Mouse (Mus musculus): Measurements from ENCODE around the gene Snx18. TPM values are rescaled to one million over a fixed set of nuclear protein-coding genes. Genes with fewer than 3 reads are reported as not detected.

Snx18 gene
- polyA plus RNA-seq (2015; fragmentation: Nextera tagmentation; extraction: Ambion mirVana): 4.7 and 5.5 TPM in 2 replicates

GRCm38 (mm10) chr13:113617891-113618823 lies at the start of gene Snx18:
Gene Snx18, minus strand, starts transcription at chr13:113618564.
- DNase-seq (peak; percentile 77), ATAC-seq (ENCODE audit: low read depth) (peak; percentile 85)
- Histone ChIP-seq H3K27ac (peak within 1 kb of the TSS; percentile 75), H3K36me3 (0 out of 2 replicates have a peak, but pooled peaks cover 5% of the 10 kb centered on the region), H3K9ac (peak within 1 kb of the TSS; percentile 83), H3K4me1 (replicated peaks) (peaks cover 57% of the 10 kb centered on the region), H3K4me2 (peak within 1 kb of the TSS; percentile 86), H3K9me3 (replicated peaks) (no peaks in the 10 kb centered on the region), H3K27me3 (peaks cover 13% of the 10 kb centered on the region), H3K4me3 (replicated peaks) (peak within 1 kb of the TSS; percentile 74)
- WGBS (ENCODE audit: insufficient replicate concordance): under 1% methylated on average over 118 of the region's 119 CpGs

DNA sequence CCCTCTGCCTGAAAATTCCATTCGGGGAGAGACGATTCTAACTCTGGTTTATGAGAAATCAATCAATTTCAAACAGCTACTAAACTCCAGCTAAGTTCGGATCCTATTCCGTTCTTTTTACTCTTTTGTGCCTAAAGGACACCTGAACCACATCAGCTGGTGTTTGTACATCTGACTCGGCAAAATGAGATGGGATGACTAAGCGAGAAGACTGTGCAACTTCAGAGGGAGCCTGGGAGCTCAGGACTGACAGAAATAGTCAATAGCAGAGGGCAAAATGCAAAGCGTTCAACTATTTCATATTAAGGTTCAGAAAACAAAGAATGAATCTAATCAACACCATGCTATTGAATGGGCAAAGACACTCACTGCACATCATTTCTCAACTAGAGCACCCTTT lies 45.5 kb upstream of the Snx18 start:
- H3K9ac ChIP-seq: no peak overlapping the region
- H3K4me2 ChIP-seq: no peak overlapping the region
- no peak for DNase-seq
- H3K9me3 ChIP-seq (replicated peaks): no peaks in the 10 kb centered on the region
- H3K27me3 ChIP-seq: no peaks in the 10 kb centered on the region
- H3K27ac ChIP-seq: no peak overlapping the region
- H3K4me1 ChIP-seq (replicated peaks): no peaks in the 10 kb centered on the region
- no peaks in the 10 kb centered on the region for H3K36me3 ChIP-seq
- 66% methylated on average over 7 of the region's 7 CpGs for WGBS (ENCODE audit: insufficient replicate concordance)
- no peak overlapping the region for H3K4me3 ChIP-seq (replicated peaks)
- ATAC-seq (ENCODE audit: low read depth): no peak

- H3K4me3 ChIP-seq (replicated peaks): no peak within 1 kb of the TSS
- H3K27me3 ChIP-seq: no peaks in the 10 kb centered on the region
- no peak for ATAC-seq (ENCODE audit: low read depth)
- no peak within 1 kb of the TSS for H3K27ac ChIP-seq
- WGBS (ENCODE audit: insufficient replicate concordance): 66% methylated on average over 28 of the region's 28 CpGs
- no peaks in the 10 kb centered on the region for H3K9me3 ChIP-seq (replicated peaks)
- no peaks in the 10 kb centered on the region for H3K36me3 ChIP-seq
- no peak within 1 kb of the TSS for H3K4me2 ChIP-seq
- no peaks in the 10 kb centered on the region for H3K4me1 ChIP-seq (replicated peaks)
- no peak within 1 kb of the TSS for H3K9ac ChIP-seq
- DNase-seq: no peak
Measured at GRCm38 (mm10) chr13:113663151-113663779, 44.9 kb upstream of the Snx18 start, which contains the start of gene Hspb3. Gene Hspb3, minus strand, starts transcription at chr13:113663676.

GRCm38 (mm10) chr13:113661826-113662271 lies 43.5 kb upstream of the Snx18 start:
- Histone ChIP-seq H3K9me3 (replicated peaks) (no peaks in the 10 kb centered on the region), H3K4me1 (replicated peaks) (no peaks in the 10 kb centered on the region), H3K4me2 (no peak overlapping the region), H3K4me3 (replicated peaks) (no peak overlapping the region), H3K27me3 (no peaks in the 10 kb centered on the region), H3K9ac (no peak overlapping the region), H3K36me3 (no peaks in the 10 kb centered on the region), H3K27ac (no peak overlapping the region)
- DNase-seq (no peak), ATAC-seq (ENCODE audit: low read depth) (no peak)
- WGBS (ENCODE audit: insufficient replicate concordance): 62% methylated on average over 7 of the region's 7 CpGs

DNA sequence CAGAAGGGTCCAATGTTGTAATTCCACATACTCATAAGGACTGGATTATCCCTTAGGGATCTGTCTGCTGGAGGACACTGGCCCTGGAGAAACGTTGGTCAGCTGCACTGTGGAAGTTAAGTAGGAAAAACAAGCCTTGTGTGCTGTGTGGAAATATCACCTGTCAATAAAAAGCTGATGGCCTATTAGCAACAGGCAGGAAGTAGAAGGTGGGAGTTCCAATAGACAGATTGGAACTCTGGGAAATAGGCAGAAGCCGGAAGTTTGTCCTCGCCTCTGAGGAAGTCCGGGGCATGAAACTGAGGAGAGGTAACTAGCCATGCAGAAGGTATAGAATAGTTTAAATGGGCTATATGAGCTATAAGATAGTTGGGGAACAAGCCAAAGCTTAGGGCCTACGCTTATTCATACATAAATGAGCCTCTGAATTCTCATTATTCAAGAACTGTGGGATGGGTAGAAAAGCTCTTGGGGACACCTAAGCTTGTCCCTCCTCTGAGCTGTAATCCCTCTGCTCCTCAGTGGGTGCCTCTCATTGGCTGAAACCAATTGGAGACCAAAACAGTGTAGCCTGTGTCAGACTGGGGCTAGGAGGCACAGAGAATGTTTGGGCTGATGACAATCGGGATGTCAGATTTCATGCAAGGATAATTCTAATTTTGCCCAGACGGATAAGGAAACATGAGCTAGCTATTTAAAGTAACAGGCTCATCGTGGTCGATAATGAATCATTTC lies 42.4 kb upstream of the Snx18 start:
- H3K36me3 ChIP-seq: no peaks in the 10 kb centered on the region
- no peak overlapping the region for H3K9ac ChIP-seq
- no peak overlapping the region for H3K4me2 ChIP-seq
- H3K27ac ChIP-seq: no peak overlapping the region
- ATAC-seq (ENCODE audit: low read depth): no peak
- H3K27me3 ChIP-seq: no peaks in the 10 kb centered on the region
- WGBS (ENCODE audit: insufficient replicate concordance): 66% methylated on average over 9 of the region's 9 CpGs
- no peaks in the 10 kb centered on the region for H3K9me3 ChIP-seq (replicated peaks)
- H3K4me3 ChIP-seq (replicated peaks): no peak overlapping the region
- no peak for DNase-seq
- no peaks in the 10 kb centered on the region for H3K4me1 ChIP-seq (replicated peaks)

DNA sequence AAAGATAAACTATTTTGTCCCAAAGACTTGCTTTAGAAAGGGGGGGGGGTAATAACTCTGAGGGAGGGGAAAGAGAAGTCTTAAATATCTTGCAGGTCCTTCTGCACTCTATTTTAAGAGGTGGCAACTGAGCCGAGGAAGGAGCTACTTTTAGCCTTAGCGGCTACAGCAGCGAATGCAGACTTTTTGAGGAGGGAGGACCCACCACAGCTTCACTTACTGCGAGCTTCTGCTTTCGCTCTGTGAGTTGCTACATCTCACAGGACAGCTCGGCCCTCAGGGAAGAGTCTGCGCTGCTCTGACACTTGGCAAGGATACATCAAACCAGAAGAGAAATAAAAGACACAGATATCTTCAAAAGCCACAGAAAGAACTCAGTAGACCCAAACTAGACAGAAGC lies 38.8 kb upstream of the Snx18 start:
- no peak overlapping the region for H3K9ac ChIP-seq
- WGBS (ENCODE audit: insufficient replicate concordance): 46% methylated on average over 7 of the region's 7 CpGs

DNA sequence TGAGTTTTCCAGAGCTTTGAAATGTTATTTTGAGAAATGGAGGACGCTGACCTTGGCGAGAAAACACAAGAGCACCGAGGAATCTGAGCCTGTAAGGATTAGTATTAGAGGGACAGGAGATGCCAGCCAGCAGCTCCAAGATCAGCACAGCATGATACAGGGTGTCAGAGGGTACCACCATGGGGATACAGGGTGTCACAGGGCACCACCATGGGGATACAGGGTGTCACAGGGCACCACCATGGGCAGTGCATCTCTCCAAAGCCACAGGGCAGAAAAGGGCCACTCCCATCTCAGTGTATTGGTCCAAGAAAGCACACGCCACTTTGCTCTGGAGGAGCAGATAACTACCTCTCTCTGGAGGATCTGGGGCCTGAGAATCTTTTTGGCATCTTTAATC lies 38.3 kb upstream of the Snx18 start:
- H3K36me3 ChIP-seq: no peaks in the 10 kb centered on the region
- H3K27ac ChIP-seq: no peak overlapping the region
- no peaks in the 10 kb centered on the region for H3K27me3 ChIP-seq
- no peak for DNase-seq
- no peaks in the 10 kb centered on the region for H3K4me1 ChIP-seq (replicated peaks)
- H3K9ac ChIP-seq: no peak overlapping the region
- H3K4me3 ChIP-seq (replicated peaks): no peak overlapping the region
- WGBS (ENCODE audit: insufficient replicate concordance): 71% methylated on average over 4 of the region's 4 CpGs
- ATAC-seq (ENCODE audit: low read depth): no peak
- H3K4me2 ChIP-seq: no peak overlapping the region
- no peaks in the 10 kb centered on the region for H3K9me3 ChIP-seq (replicated peaks)

More for the DNA sequence above, 38.8 kb upstream of the Snx18 start:
- H3K4me1 ChIP-seq (replicated peaks): no peaks in the 10 kb centered on the region
- H3K4me2 ChIP-seq: no peak overlapping the region
- H3K27me3 ChIP-seq: no peaks in the 10 kb centered on the region
- no peak for DNase-seq
- no peaks in the 10 kb centered on the region for H3K36me3 ChIP-seq
- ATAC-seq (ENCODE audit: low read depth): no peak
- H3K4me3 ChIP-seq (replicated peaks): no peak overlapping the region
- H3K9me3 ChIP-seq (replicated peaks): no peaks in the 10 kb centered on the region
- no peak overlapping the region for H3K27ac ChIP-seq

- no peak for DNase-seq
- no peaks in the 10 kb centered on the region for H3K36me3 ChIP-seq
- ATAC-seq (ENCODE audit: low read depth): no peak
- H3K4me3 ChIP-seq (replicated peaks): no peak overlapping the region
- H3K9me3 ChIP-seq (replicated peaks): no peaks in the 10 kb centered on the region
- no peak overlapping the region for H3K4me2 ChIP-seq
- no peak overlapping the region for H3K27ac ChIP-seq
- H3K9ac ChIP-seq: no peak overlapping the region
- WGBS (ENCODE audit: insufficient replicate concordance): 76% methylated on average over 4 of the region's 4 CpGs
- no peaks in the 10 kb centered on the region for H3K4me1 ChIP-seq (replicated peaks)
- no peaks in the 10 kb centered on the region for H3K27me3 ChIP-seq
Measured at GRCm38 (mm10) chr13:113655511-113655910, 37.1 kb upstream of the Snx18 start.

DNA sequence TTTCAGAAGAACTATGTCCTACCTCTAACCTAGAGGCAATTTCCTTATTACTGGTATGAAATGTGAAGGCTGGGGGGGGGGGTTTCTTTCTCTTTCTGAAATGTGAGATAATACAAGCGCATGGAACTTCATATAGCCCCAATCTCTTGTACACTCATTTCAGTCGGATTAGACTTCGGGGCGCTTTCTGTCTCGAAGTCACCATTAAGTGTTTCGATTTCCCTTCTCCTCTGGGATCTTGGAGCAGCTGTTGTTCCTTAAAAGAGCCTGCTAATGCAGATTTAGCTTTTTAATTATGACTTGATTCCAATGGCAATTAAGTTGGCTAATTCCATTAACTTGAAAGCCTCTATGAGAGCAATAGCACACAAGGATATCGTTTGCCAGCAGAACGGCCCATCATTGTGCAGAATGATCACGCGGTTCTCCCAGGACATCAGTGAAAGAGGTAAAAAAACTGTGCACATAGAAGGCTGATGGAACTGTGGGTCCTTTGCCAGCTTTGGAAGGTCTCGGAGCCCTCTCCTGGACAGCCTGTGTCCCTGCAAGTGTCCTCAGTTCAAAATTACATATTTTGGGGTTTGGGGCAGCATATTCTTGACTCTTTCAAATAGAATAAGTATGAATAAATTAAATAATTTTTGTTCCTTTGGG lies 22.7 kb upstream of the Snx18 start:
- H3K4me3 ChIP-seq (replicated peaks): no peak overlapping the region
- no peak overlapping the region for H3K4me2 ChIP-seq
- no peaks in the 10 kb centered on the region for H3K9me3 ChIP-seq (replicated peaks)
- no peaks in the 10 kb centered on the region for H3K36me3 ChIP-seq
- H3K27me3 ChIP-seq: no peaks in the 10 kb centered on the region
- DNase-seq (no peak), ATAC-seq (ENCODE audit: low read depth) (no peak)
- 71% methylated on average over 11 of the region's 11 CpGs for WGBS (ENCODE audit: insufficient replicate concordance)
- H3K9ac ChIP-seq: no peak overlapping the region
- peaks cover 6% of the 10 kb centered on the region for H3K4me1 ChIP-seq (replicated peaks)
- no peak overlapping the region for H3K27ac ChIP-seq

DNA sequence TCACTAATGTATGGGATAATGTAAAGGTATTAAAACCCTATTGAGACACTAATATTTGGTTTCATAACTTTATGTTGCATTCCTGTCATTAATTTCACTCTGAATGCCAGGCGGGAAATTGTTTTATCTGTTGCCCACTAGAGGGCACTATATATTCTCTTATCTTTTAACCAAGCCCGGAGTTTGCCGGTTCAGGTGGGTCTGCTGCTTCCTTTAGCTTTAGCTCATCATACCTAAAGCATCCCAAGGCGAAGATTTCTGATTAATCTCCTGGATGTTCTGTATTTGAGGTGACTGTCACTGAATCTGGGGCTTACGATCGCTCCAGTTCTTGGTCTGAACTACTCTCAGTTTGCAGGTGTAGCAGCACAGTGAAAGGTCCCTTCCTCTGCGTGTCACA lies 20.6 kb upstream of the Snx18 start:
- H3K4me2 ChIP-seq: no peak overlapping the region
- H3K4me1 ChIP-seq (replicated peaks): peaks cover 20% of the 10 kb centered on the region
- DNase-seq: no peak
- ATAC-seq (ENCODE audit: low read depth): no peak
- no peak overlapping the region for H3K27ac ChIP-seq
- no peaks in the 10 kb centered on the region for H3K27me3 ChIP-seq
- H3K9me3 ChIP-seq (replicated peaks): no peaks in the 10 kb centered on the region
- no peaks in the 10 kb centered on the region for H3K36me3 ChIP-seq
- no peak overlapping the region for H3K4me3 ChIP-seq (replicated peaks)
- H3K9ac ChIP-seq: no peak overlapping the region
- WGBS (ENCODE audit: insufficient replicate concordance): 15% methylated on average over 7 of the region's 7 CpGs

Measured in liver, embryonic 13.5 days (tissue).